Mouse (Mus musculus): Measurements from ENCODE around the gene Ripor1. TPM values are rescaled to one million over a fixed set of nuclear protein-coding genes. Genes with fewer than 3 reads are reported as not detected.
A peak's percentile ranks its signal among the peaks of the same experiment; 100 is the strongest.
"Not testable (repeated sequence)": the region's sequence is repeated elsewhere in the genome, so short reads cannot be mapped to it uniquely, and the experiment has no call there.

Ripor1 gene
- polyA plus RNA-seq, 1 experiment from 2014 or later, result 25.9 TPM

GRCm38 (mm10) chr8:105579719-105580118 lies 25.3 kb upstream of the Ripor1 start:
- ATAC-seq, result no peak
- no peak overlapping the region for H3K4me3 ChIP-seq (replicated peaks)
- no peaks in the 10 kb centered on the region for H3K36me3 ChIP-seq
- WGBS, result 71% methylated on average over 3 of the region's 3 CpGs
- no peak overlapping the region for H3K27ac ChIP-seq
- no peaks in the 10 kb centered on the region for H3K27me3 ChIP-seq
- H3K4me1 ChIP-seq (replicated peaks), result no peaks in the 10 kb centered on the region
- no peaks in the 10 kb centered on the region for H3K9me3 ChIP-seq
- no peak overlapping the region for H3K4me2 ChIP-seq (replicated peaks)
- H3K9ac ChIP-seq (replicated peaks), result no peak overlapping the region

- no peak overlapping the region for H3K4me2 ChIP-seq (replicated peaks)
- WGBS, result 92% methylated on average over 2 of the region's 2 CpGs
- no peaks in the 10 kb centered on the region for H3K9me3 ChIP-seq
- ATAC-seq, result no peak
- peaks cover 13% of the 10 kb centered on the region; the same call in 1 of the 2 replicates for H3K27me3 ChIP-seq
- H3K9ac ChIP-seq (replicated peaks), result no peak overlapping the region
- peaks cover 8% of the 10 kb centered on the region; the same call in 1 of the 2 replicates for H3K4me1 ChIP-seq (replicated peaks)
- H3K27ac ChIP-seq, result no peak overlapping the region
- H3K36me3 ChIP-seq, result no peaks in the 10 kb centered on the region
- no peak overlapping the region for H3K4me3 ChIP-seq (replicated peaks)
These were observed 12.6 kb upstream of the Ripor1 start for GRCm38 (mm10) chr8:105592431-105592830.

- 33% methylated on average over 15 of the region's 15 CpGs for WGBS
- H3K27me3 ChIP-seq, result peaks cover 13% of the 10 kb centered on the region; the same call in 1 of the 2 replicates
- ATAC-seq, result no peak
- H3K4me1 ChIP-seq (replicated peaks), result peaks cover 8% of the 10 kb centered on the region; the same call in 1 of the 2 replicates
- no peak overlapping the region for H3K4me3 ChIP-seq (replicated peaks)
- no peak overlapping the region for H3K27ac ChIP-seq
- no peaks in the 10 kb centered on the region for H3K36me3 ChIP-seq
- no peaks in the 10 kb centered on the region for H3K9me3 ChIP-seq
- H3K9ac ChIP-seq (replicated peaks), result no peak overlapping the region
- no peak overlapping the region for H3K4me2 ChIP-seq (replicated peaks)
These were observed 11.2 kb upstream of the Ripor1 start for GRCm38 (mm10) chr8:105593859-105594258.

GRCm38 (mm10) chr8:105594451-105595242 lies 10.4 kb upstream of the Ripor1 start:
- Histone ChIP-seq H3K4me3 (replicated peaks) (no peak overlapping the region), H3K27me3 (peaks cover 13% of the 10 kb centered on the region; the same call in 1 of the 2 replicates), H3K9ac (replicated peaks) (no peak overlapping the region), H3K27ac (no peak overlapping the region), H3K4me1 (replicated peaks) (peaks cover 8% of the 10 kb centered on the region; the same call in 1 of the 2 replicates), H3K4me2 (replicated peaks) (no peak overlapping the region), H3K9me3 (no peaks in the 10 kb centered on the region), H3K36me3 (no peaks in the 10 kb centered on the region)
- ATAC-seq, result no peak
- WGBS, result 84% methylated on average over 18 of the region's 18 CpGs

GRCm38 (mm10) chr8:105596362-105597034 lies 8.6 kb upstream of the Ripor1 start:
- WGBS, result 5% methylated on average over 14 of the region's 14 CpGs
- peaks cover 13% of the 10 kb centered on the region; the same call in 1 of the 2 replicates for H3K27me3 ChIP-seq
- H3K36me3 ChIP-seq, result no peaks in the 10 kb centered on the region
- H3K4me1 ChIP-seq (replicated peaks), result peaks cover 8% of the 10 kb centered on the region; the same call in 1 of the 2 replicates
- ATAC-seq, result peak; percentile 63
- no peak overlapping the region for H3K4me3 ChIP-seq (replicated peaks)
- no peaks in the 10 kb centered on the region for H3K9me3 ChIP-seq
- H3K4me2 ChIP-seq (replicated peaks), result peak overlapping the region; percentile 28
- no peak overlapping the region for H3K27ac ChIP-seq
- no peak overlapping the region for H3K9ac ChIP-seq (replicated peaks)

GRCm38 (mm10) chr8:105598777-105599176 lies 6.3 kb upstream of the Ripor1 start:
- H3K9ac ChIP-seq (replicated peaks), result no peak overlapping the region
- no peaks in the 10 kb centered on the region for H3K36me3 ChIP-seq
- peaks cover 13% of the 10 kb centered on the region; the same call in 1 of the 2 replicates for H3K27me3 ChIP-seq
- H3K4me1 ChIP-seq (replicated peaks), result peaks cover 5% of the 10 kb centered on the region; the same call in 1 of the 2 replicates
- H3K9me3 ChIP-seq, result no peaks in the 10 kb centered on the region
- WGBS, result 83% methylated on average over 6 of the region's 6 CpGs
- no peak overlapping the region for H3K4me2 ChIP-seq (replicated peaks)
- H3K27ac ChIP-seq, result no peak overlapping the region
- ATAC-seq, result no peak
- H3K4me3 ChIP-seq (replicated peaks), result no peak overlapping the region

- H3K27me3 ChIP-seq, result no peaks in the 10 kb centered on the region
- H3K9ac ChIP-seq (replicated peaks), result no peak overlapping the region
- H3K27ac ChIP-seq, result no peak overlapping the region
- no peak for ATAC-seq
- peaks cover 16% of the 10 kb centered on the region for H3K4me1 ChIP-seq (replicated peaks)
- H3K36me3 ChIP-seq, result no peaks in the 10 kb centered on the region
- no peaks in the 10 kb centered on the region for H3K9me3 ChIP-seq
- H3K4me2 ChIP-seq (replicated peaks), result no peak overlapping the region
- WGBS, result 72% methylated on average over 5 of the region's 5 CpGs
- no peak overlapping the region for H3K4me3 ChIP-seq (replicated peaks)
These were observed 3.8 kb upstream of the Ripor1 start for GRCm38 (mm10) chr8:105601301-105601700.

GRCm38 (mm10) chr8:105602540-105602939 lies 2.5 kb upstream of the Ripor1 start:
- not testable (repeated sequence) for ATAC-seq; H3K27me3 ChIP-seq; H3K9me3 ChIP-seq; H3K9ac ChIP-seq (replicated peaks); H3K4me2 ChIP-seq (replicated peaks); H3K36me3 ChIP-seq; H3K4me3 ChIP-seq (replicated peaks); H3K27ac ChIP-seq
- WGBS, result 83% methylated on average over 3 of the region's 3 CpGs
- H3K4me1 ChIP-seq (replicated peaks), result peaks cover 24% of the 10 kb centered on the region

GRCm38 (mm10) chr8:105605491-105606188 lies 585 bp downstream of the Ripor1 start:
- no peaks in the 10 kb centered on the region for H3K9me3 ChIP-seq
- under 1% methylated on average over 24 of the region's 39 CpGs for WGBS
- H3K27ac ChIP-seq, result peak overlapping the region; percentile 93
- H3K27me3 ChIP-seq, result no peaks in the 10 kb centered on the region
- peak overlapping the region; percentile 93 for H3K9ac ChIP-seq (replicated peaks)
- no peaks in the 10 kb centered on the region for H3K36me3 ChIP-seq
- H3K4me1 ChIP-seq (replicated peaks), result peaks cover 32% of the 10 kb centered on the region
- H3K4me3 ChIP-seq (replicated peaks), result peak overlapping the region; percentile 90
- ATAC-seq, result peak; percentile 44
- peak overlapping the region; percentile 90 for H3K4me2 ChIP-seq (replicated peaks)

- WGBS, result under 1% methylated on average over 30 of the region's 30 CpGs
These were observed 1.4 kb downstream of the Ripor1 start for GRCm38 (mm10) chr8:105606189-105607023.

GRCm38 (mm10) chr8:105607062-105607461 lies 2.0 kb downstream of the Ripor1 start:
- Histone ChIP-seq H3K9ac (replicated peaks) (peak overlapping the region; percentile 93), H3K4me3 (replicated peaks) (peak overlapping the region; percentile 90), H3K4me2 (replicated peaks) (peak overlapping the region; percentile 90), H3K27me3 (peaks cover 4% of the 10 kb centered on the region), H3K9me3 (no peaks in the 10 kb centered on the region), H3K4me1 (replicated peaks) (peaks cover 32% of the 10 kb centered on the region), H3K36me3 (no peaks in the 10 kb centered on the region), H3K27ac (peak overlapping the region; percentile 93)
- no peak for ATAC-seq
- 7% methylated on average over 10 of the region's 10 CpGs for WGBS

More at GRCm38 (mm10) chr8:105606189-105607023, 1.4 kb downstream of the Ripor1 start:
- H3K4me3 ChIP-seq (replicated peaks), result peak overlapping the region; percentile 90
- no peaks in the 10 kb centered on the region for H3K36me3 ChIP-seq
- H3K27ac ChIP-seq, result peak overlapping the region; percentile 93
- H3K4me1 ChIP-seq (replicated peaks), result peaks cover 32% of the 10 kb centered on the region
- H3K27me3 ChIP-seq, result no peaks in the 10 kb centered on the region
- H3K9ac ChIP-seq (replicated peaks), result peak overlapping the region; percentile 93
- peak; percentile 79 for ATAC-seq
- no peaks in the 10 kb centered on the region for H3K9me3 ChIP-seq
- peak overlapping the region; percentile 90 for H3K4me2 ChIP-seq (replicated peaks)
